Mouse (Mus musculus) embryonic fibroblast, embryonic 13.5 days (primary cell): Measurements from ENCODE around the gene Fcgr2b.

Source experiments
- CTCF ChIP-seq: IDR thresholded peaks from 2 replicates; pipeline ENCODE4 v1.5.1; 2011; ENCODE audit warnings: mild to moderate bottlenecking, control low read depth, low read length, moderate library complexity, borderline replicate concordance; ENCODE audit not compliant: insufficient read depth
- POLR2A ChIP-seq: IDR thresholded peaks from 2 replicates; pipeline ENCODE4 v1.6.1; 2011; ENCODE audit warnings: low read depth, mild to moderate bottlenecking, control low read depth, low read length, moderate library complexity

GRCm38 (mm10) chr1:170992550-170992949, 16.2 kb upstream of the Fcgr2b start:
- TF ChIP-seq POLR2A = no peak
- no peak for TF ChIP-seq CTCF
